Mouse (Mus musculus): ENCODE measurements around the gene Add3. TPM values are rescaled to one million over a fixed set of nuclear protein-coding genes. Genes with fewer than 3 reads are reported as not detected.

Add3 gene
- polyA plus RNA-seq, 1 experiment from 2014 or later, result 59.2 TPM

GRCm38 (mm10) chr19:53184911-53185310 is 44.7 kb downstream of the Add3 start:
- Histone ChIP-seq H3K4me1 (ENCODE audit: control insufficient read depth, insufficient read depth, low read length) (no peaks in the 10 kb centered on the region), H3K9ac (ENCODE audit: low read length) (no peak overlapping the region), H3K4me3 (ENCODE audit: low read depth, low read length) (no peak overlapping the region), H3K36me3 (ENCODE audit: control insufficient read depth, insufficient read depth, low read length) (no peaks in the 10 kb centered on the region), H3K9me3 (ENCODE audit: control insufficient read depth, low read length) (no peaks in the 10 kb centered on the region), H3K27ac (ENCODE audit: low read depth, low read length) (no peak overlapping the region), H3K27me3 (ENCODE audit: control insufficient read depth, insufficient read depth, low read length) (no peaks in the 10 kb centered on the region), H3K4me2 (ENCODE audit: low read depth) (no peak overlapping the region)
- DNase-seq (ENCODE audit: low spot score) (no peak), ATAC-seq (ENCODE audit: insufficient read depth, low FRiP score, low TSS enrichment) (no peak)
- 85% methylated on average over 5 of the region's 5 CpGs for WGBS

GRCm38 (mm10) chr19:53185486-53186134 is 45.4 kb downstream of the Add3 start:
- ATAC-seq (ENCODE audit: insufficient read depth, low FRiP score, low TSS enrichment), result no peak
- no peaks in the 10 kb centered on the region for H3K36me3 ChIP-seq (ENCODE audit: control insufficient read depth, insufficient read depth, low read length)
- no peaks in the 10 kb centered on the region for H3K9me3 ChIP-seq (ENCODE audit: control insufficient read depth, low read length)
- no peak overlapping the region for H3K9ac ChIP-seq (ENCODE audit: low read length)
- no peak for DNase-seq (ENCODE audit: low spot score)
- H3K27me3 ChIP-seq (ENCODE audit: control insufficient read depth, insufficient read depth, low read length), result no peaks in the 10 kb centered on the region
- no peak overlapping the region for H3K4me2 ChIP-seq (ENCODE audit: low read depth)
- no peak overlapping the region for H3K4me3 ChIP-seq (ENCODE audit: low read depth, low read length)
- 69% methylated on average over 8 of the region's 8 CpGs for WGBS
- no peaks in the 10 kb centered on the region for H3K4me1 ChIP-seq (ENCODE audit: control insufficient read depth, insufficient read depth, low read length)
- no peak overlapping the region for H3K27ac ChIP-seq (ENCODE audit: low read depth, low read length)

- DNase-seq (ENCODE audit: low spot score) (no peak), ATAC-seq (ENCODE audit: insufficient read depth, low FRiP score, low TSS enrichment) (no peak)
- Histone ChIP-seq H3K9me3 (ENCODE audit: control insufficient read depth, low read length) (no peaks in the 10 kb centered on the region), H3K27me3 (ENCODE audit: control insufficient read depth, insufficient read depth, low read length) (no peaks in the 10 kb centered on the region), H3K4me3 (ENCODE audit: low read depth, low read length) (no peak overlapping the region), H3K4me1 (ENCODE audit: control insufficient read depth, insufficient read depth, low read length) (no peaks in the 10 kb centered on the region), H3K27ac (ENCODE audit: low read depth, low read length) (no peak overlapping the region), H3K9ac (ENCODE audit: low read length) (no peak overlapping the region), H3K4me2 (ENCODE audit: low read depth) (no peak overlapping the region), H3K36me3 (ENCODE audit: control insufficient read depth, insufficient read depth, low read length) (no peaks in the 10 kb centered on the region)
- WGBS, result 80% methylated on average over 4 of the region's 4 CpGs
Measured at GRCm38 (mm10) chr19:53186456-53186855, 46.2 kb downstream of the Add3 start.

- DNase-seq (ENCODE audit: low spot score) (no peak), ATAC-seq (ENCODE audit: insufficient read depth, low FRiP score, low TSS enrichment) (no peak)
- Histone ChIP-seq H3K27ac (ENCODE audit: low read depth, low read length) (no peak overlapping the region), H3K9ac (ENCODE audit: low read length) (no peak overlapping the region), H3K4me2 (ENCODE audit: low read depth) (no peak overlapping the region), H3K4me1 (ENCODE audit: control insufficient read depth, insufficient read depth, low read length) (no peaks in the 10 kb centered on the region), H3K27me3 (ENCODE audit: control insufficient read depth, insufficient read depth, low read length) (no peaks in the 10 kb centered on the region), H3K9me3 (ENCODE audit: control insufficient read depth, low read length) (no peaks in the 10 kb centered on the region), H3K36me3 (ENCODE audit: control insufficient read depth, insufficient read depth, low read length) (no peaks in the 10 kb centered on the region), H3K4me3 (ENCODE audit: low read depth, low read length) (no peak overlapping the region)
- 88% methylated on average over 7 of the region's 7 CpGs for WGBS
Measured at GRCm38 (mm10) chr19:53187533-53187932, 47.3 kb downstream of the Add3 start.

GRCm38 (mm10) chr19:53188186-53188585 is 47.9 kb downstream of the Add3 start:
- no peak for ATAC-seq (ENCODE audit: insufficient read depth, low FRiP score, low TSS enrichment)
- Histone ChIP-seq H3K4me3 (ENCODE audit: low read depth, low read length) (no peak overlapping the region), H3K4me1 (ENCODE audit: control insufficient read depth, insufficient read depth, low read length) (no peaks in the 10 kb centered on the region), H3K9me3 (ENCODE audit: control insufficient read depth, low read length) (no peaks in the 10 kb centered on the region), H3K27me3 (ENCODE audit: control insufficient read depth, insufficient read depth, low read length) (no peaks in the 10 kb centered on the region), H3K27ac (ENCODE audit: low read depth, low read length) (no peak overlapping the region), H3K9ac (ENCODE audit: low read length) (no peak overlapping the region), H3K36me3 (ENCODE audit: control insufficient read depth, insufficient read depth, low read length) (no peaks in the 10 kb centered on the region), H3K4me2 (ENCODE audit: low read depth) (no peak overlapping the region)
- DNase-seq (ENCODE audit: low spot score), result no peak
- WGBS, result 90% methylated on average over 6 of the region's 6 CpGs

GRCm38 (mm10) chr19:53188724-53189220 is 48.5 kb downstream of the Add3 start:
- no peaks in the 10 kb centered on the region for H3K27me3 ChIP-seq (ENCODE audit: control insufficient read depth, insufficient read depth, low read length)
- 87% methylated on average over 5 of the region's 5 CpGs for WGBS
- H3K4me2 ChIP-seq (ENCODE audit: low read depth), result no peak overlapping the region
- H3K36me3 ChIP-seq (ENCODE audit: control insufficient read depth, insufficient read depth, low read length), result no peaks in the 10 kb centered on the region
- H3K9me3 ChIP-seq (ENCODE audit: control insufficient read depth, low read length), result no peaks in the 10 kb centered on the region
- H3K4me1 ChIP-seq (ENCODE audit: control insufficient read depth, insufficient read depth, low read length), result no peaks in the 10 kb centered on the region
- ATAC-seq (ENCODE audit: insufficient read depth, low FRiP score, low TSS enrichment) (no peak), DNase-seq (ENCODE audit: low spot score) (no peak)
- H3K4me3 ChIP-seq (ENCODE audit: low read depth, low read length), result no peak overlapping the region
- no peak overlapping the region for H3K9ac ChIP-seq (ENCODE audit: low read length)
- no peak overlapping the region for H3K27ac ChIP-seq (ENCODE audit: low read depth, low read length)

- ATAC-seq (ENCODE audit: insufficient read depth, low FRiP score, low TSS enrichment), result no peak
- Histone ChIP-seq H3K27ac (ENCODE audit: low read depth, low read length) (no peak overlapping the region), H3K4me3 (ENCODE audit: low read depth, low read length) (no peak overlapping the region), H3K9ac (ENCODE audit: low read length) (no peak overlapping the region), H3K4me1 (ENCODE audit: control insufficient read depth, insufficient read depth, low read length) (0 out of 2 replicates have a peak, but pooled peaks cover under 1% of the 10 kb centered on the region), H3K36me3 (ENCODE audit: control insufficient read depth, insufficient read depth, low read length) (no peaks in the 10 kb centered on the region), H3K9me3 (ENCODE audit: control insufficient read depth, low read length) (no peaks in the 10 kb centered on the region), H3K4me2 (ENCODE audit: low read depth) (no peak overlapping the region), H3K27me3 (ENCODE audit: control insufficient read depth, insufficient read depth, low read length) (no peaks in the 10 kb centered on the region)
- DNase-seq (ENCODE audit: low spot score), result no peak
- WGBS, result 92% methylated on average over 3 of the region's 3 CpGs
Measured at GRCm38 (mm10) chr19:53189736-53190135, 49.5 kb downstream of the Add3 start.

- 86% methylated on average over 3 of the region's 3 CpGs for WGBS
Measured at GRCm38 (mm10) chr19:53190232-53190631, 50.0 kb downstream of the Add3 start.

GRCm38 (mm10) chr19:53191867-53192487 is 51.7 kb downstream of the Add3 start:
- DNase-seq (ENCODE audit: low spot score) (no peak), ATAC-seq (ENCODE audit: insufficient read depth, low FRiP score, low TSS enrichment) (no peak)
- 75% methylated on average over 6 of the region's 6 CpGs for WGBS
- no peak overlapping the region for H3K27ac ChIP-seq (ENCODE audit: low read depth, low read length)
- no peak overlapping the region for H3K4me3 ChIP-seq (ENCODE audit: low read depth, low read length)
- no peak overlapping the region for H3K4me2 ChIP-seq (ENCODE audit: low read depth)
- 0 out of 2 replicates have a peak, but pooled peaks cover 2% of the 10 kb centered on the region for H3K4me1 ChIP-seq (ENCODE audit: control insufficient read depth, insufficient read depth, low read length)
- no peaks in the 10 kb centered on the region for H3K27me3 ChIP-seq (ENCODE audit: control insufficient read depth, insufficient read depth, low read length)
- no peaks in the 10 kb centered on the region for H3K36me3 ChIP-seq (ENCODE audit: control insufficient read depth, insufficient read depth, low read length)
- no peak overlapping the region for H3K9ac ChIP-seq (ENCODE audit: low read length)
- H3K9me3 ChIP-seq (ENCODE audit: control insufficient read depth, low read length), result no peaks in the 10 kb centered on the region

More at GRCm38 (mm10) chr19:53190232-53190631, 50.0 kb downstream of the Add3 start:
- Histone ChIP-seq H3K4me2 (ENCODE audit: low read depth) (no peak overlapping the region), H3K4me1 (ENCODE audit: control insufficient read depth, insufficient read depth, low read length) (0 out of 2 replicates have a peak, but pooled peaks cover 2% of the 10 kb centered on the region), H3K4me3 (ENCODE audit: low read depth, low read length) (no peak overlapping the region), H3K9ac (ENCODE audit: low read length) (no peak overlapping the region), H3K27me3 (ENCODE audit: control insufficient read depth, insufficient read depth, low read length) (no peaks in the 10 kb centered on the region), H3K9me3 (ENCODE audit: control insufficient read depth, low read length) (no peaks in the 10 kb centered on the region), H3K27ac (ENCODE audit: low read depth, low read length) (no peak overlapping the region), H3K36me3 (ENCODE audit: control insufficient read depth, insufficient read depth, low read length) (no peaks in the 10 kb centered on the region)
- DNase-seq (ENCODE audit: low spot score), result no peak
- ATAC-seq (ENCODE audit: insufficient read depth, low FRiP score, low TSS enrichment), result no peak
